16 mouse cellular contexts compared by ENCODE assay signal in the genomic region with DNA sequence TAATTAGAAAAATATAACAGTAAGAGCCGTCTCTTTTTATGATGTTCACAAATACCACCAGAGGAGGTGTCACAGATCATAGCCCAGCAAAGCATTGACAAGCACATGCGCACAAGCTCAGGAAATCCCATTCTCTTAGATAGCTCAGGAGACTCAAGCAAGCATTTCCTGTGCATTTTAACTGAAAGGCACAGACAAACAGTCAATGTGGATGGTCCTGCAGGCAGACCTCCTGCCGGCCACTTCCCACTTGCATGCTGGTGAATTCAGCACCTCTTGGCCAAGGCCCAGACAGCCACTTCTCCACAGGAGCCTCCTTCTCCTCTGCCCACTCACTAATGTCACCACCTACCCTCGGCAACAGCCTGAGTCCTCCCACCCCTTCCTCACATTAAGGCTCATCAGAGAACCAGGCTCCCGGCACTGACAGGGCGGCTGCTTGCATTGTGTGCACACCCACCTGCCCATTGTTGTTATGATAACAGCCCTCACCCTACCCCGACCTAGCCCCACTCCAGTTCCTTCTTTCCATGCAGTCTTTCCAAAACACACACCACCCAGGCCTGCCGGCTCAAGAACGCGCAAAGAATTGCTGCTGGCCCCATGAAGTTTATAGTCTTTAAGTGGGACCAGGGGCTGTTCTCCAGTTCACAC.
DNase-seq lines count a peak whose midpoint lies in the region; ATAC-seq lines count a peak whose summit lies in the region.
"Had no signal": no experiment of that assay in that cellular context is flagged by ENCODE, and none has a peak within 500 bp of the region (broad histone marks: within the 10 kb centered on the region; RNA-seq: fewer than 3 reads in every experiment).

No protein-coding gene starts in this region.

- ATAC-seq in forebrain, embryonic 12.5 days (ENCODE audit: low FRiP score): no peak
- ATAC-seq in forebrain, embryonic 13.5 days: no peak
- no peak for ATAC-seq in liver, embryonic 12.5 days
- ATAC-seq in liver, embryonic 11.5 days (replicated peaks; ENCODE audit: low FRiP score): no peak
- no peak; the same call in 1 of the 2 replicates for ATAC-seq in megakaryocyte-erythroid progenitor cell, adult 5-6 weeks (replicated peaks; ENCODE audit: low FRiP score, low TSS enrichment, poor library complexity, severe bottlenecking)
- ATAC-seq: forebrain, postnatal 0 days had no signal

- no peaks in the 10 kb centered on the region for H3K9me3 ChIP-seq in forebrain, embryonic 12.5 days
- H3K9me3 ChIP-seq in forebrain, embryonic 13.5 days (replicated peaks): no peaks in the 10 kb centered on the region
- H3K9me3 ChIP-seq in liver, embryonic 12.5 days (replicated peaks): no peaks in the 10 kb centered on the region
- no peaks in the 10 kb centered on the region for H3K9me3 ChIP-seq in liver, embryonic 11.5 days (ENCODE audit: control insufficient read depth, low read length)
- H3K9me3 ChIP-seq: neural tube, embryonic 15.5 days had no signal

- peaks cover 4% of the 10 kb centered on the region for H3K4me1 ChIP-seq in forebrain, embryonic 12.5 days
- peaks cover 10% of the 10 kb centered on the region for H3K4me1 ChIP-seq in forebrain, embryonic 13.5 days
- peaks cover 9% of the 10 kb centered on the region for H3K4me1 ChIP-seq in liver, embryonic 12.5 days
- H3K4me1 ChIP-seq in liver, embryonic 11.5 days (replicated peaks; ENCODE audit: control insufficient read depth, insufficient read depth, low read length): peaks cover 4% of the 10 kb centered on the region

- H3K27ac ChIP-seq in forebrain, embryonic 12.5 days: peak overlapping the region; percentile 13; the same call in 1 of the 2 replicates
- no peak overlapping the region for H3K27ac ChIP-seq in forebrain, embryonic 13.5 days
- H3K27ac ChIP-seq in liver, embryonic 12.5 days: 0 out of 2 replicates have a peak overlapping the region, but pooled peaks have one; percentile 33
- no peak overlapping the region for H3K27ac ChIP-seq in liver, embryonic 11.5 days (ENCODE audit: low read depth, low read length)
- H3K27ac ChIP-seq: neural tube, embryonic 15.5 days had no signal

- WGBS in forebrain, embryonic 12.5 days: 78% methylated on average over 10 of the region's 10 CpGs
- 77% methylated on average over 10 of the region's 10 CpGs for WGBS in forebrain, embryonic 13.5 days
- WGBS in liver, embryonic 12.5 days (ENCODE audit: insufficient replicate concordance): 31% methylated on average over 10 of the region's 10 CpGs
- 40% methylated on average over 10 of the region's 10 CpGs for WGBS in liver, embryonic 11.5 days

- no peak overlapping the region for H3K9ac ChIP-seq in forebrain, embryonic 12.5 days
- no peak overlapping the region for H3K9ac ChIP-seq in forebrain, embryonic 13.5 days
- no peak overlapping the region for H3K9ac ChIP-seq in liver, embryonic 12.5 days
- H3K9ac ChIP-seq in liver, embryonic 11.5 days (ENCODE audit: low read depth, low read length): no peak overlapping the region
- H3K9ac ChIP-seq: forebrain, postnatal 0 days; neural tube, embryonic 15.5 days had no signal

- no peak overlapping the region for H3K4me2 ChIP-seq in forebrain, embryonic 12.5 days
- no peak overlapping the region for H3K4me2 ChIP-seq in forebrain, embryonic 13.5 days
- H3K4me2 ChIP-seq in liver, embryonic 12.5 days: no peak overlapping the region
- H3K4me2 ChIP-seq in liver, embryonic 11.5 days: no peak overlapping the region; the same call in 1 of the 2 replicates
- H3K4me2 ChIP-seq: heart, embryonic 11.5 days; neural tube, embryonic 15.5 days had no signal

- no peaks in the 10 kb centered on the region for H3K36me3 ChIP-seq in forebrain, embryonic 12.5 days (replicated peaks)
- no peaks in the 10 kb centered on the region for H3K36me3 ChIP-seq in forebrain, embryonic 13.5 days (ENCODE audit: poor library complexity, severe bottlenecking)
- no peaks in the 10 kb centered on the region for H3K36me3 ChIP-seq in liver, embryonic 12.5 days
- no peaks in the 10 kb centered on the region for H3K36me3 ChIP-seq in liver, embryonic 11.5 days (ENCODE audit: control insufficient read depth, insufficient read depth, low read length)
- H3K36me3 ChIP-seq: neural tube, embryonic 15.5 days had no signal

- peaks cover 11% of the 10 kb centered on the region; the same call in 1 of the 2 replicates for H3K27me3 ChIP-seq in forebrain, embryonic 12.5 days
- H3K27me3 ChIP-seq in forebrain, embryonic 13.5 days: no peaks in the 10 kb centered on the region
- H3K27me3 ChIP-seq in liver, embryonic 12.5 days (replicated peaks): no peaks in the 10 kb centered on the region
- H3K27me3 ChIP-seq in liver, embryonic 11.5 days (replicated peaks; ENCODE audit: control insufficient read depth, insufficient read depth, low read length): no peaks in the 10 kb centered on the region
- H3K27me3 ChIP-seq: neural tube, embryonic 15.5 days had no signal

- no peak overlapping the region for H3K4me3 ChIP-seq in forebrain, embryonic 12.5 days (replicated peaks)
- H3K4me3 ChIP-seq in forebrain, embryonic 13.5 days: no peak overlapping the region
- no peak overlapping the region for H3K4me3 ChIP-seq in liver, embryonic 12.5 days
- no peak overlapping the region for H3K4me3 ChIP-seq in liver, embryonic 11.5 days (ENCODE audit: low read depth, low read length)
- H3K4me3 ChIP-seq: neural tube, embryonic 15.5 days had no signal

- no peak for DNase-seq in liver, embryonic 11.5 days (ENCODE audit: low spot score)
- DNase-seq in c-Kit-positive CD71-negative TER-119-negative erythroid progenitor cells, embryonic 14.5 days (ENCODE audit: low read depth): peak; percentile 6
- peak; percentile 34 for DNase-seq in thymus, postnatal 14 days
- DNase-seq in layer of hippocampus, postnatal 14 days (ENCODE audit: low spot score in 2 of 2): no peak
- DNase-seq: cerebellum, adult 18-20 months; forebrain, postnatal 0 days; gastrocnemius, postnatal 14 days; kidney, postnatal 10 days; layer of hippocampus, adult 9-11 months; lung, postnatal 14 days had no signal

Comparison
In these comparisons a context has a peak if more than half of its experiments do, and no peak if none do; other contexts are left out.
1. H3K27ac ChIP-seq: peak in forebrain, embryonic 12.5 days (single experiment) and liver, embryonic 12.5 days (single experiment); none in forebrain, embryonic 13.5 days (single experiment) and liver, embryonic 11.5 days (single experiment).
2. DNase-seq: peak in c-Kit-positive CD71-negative TER-119-negative erythroid progenitor cells, embryonic 14.5 days (single experiment) and thymus, postnatal 14 days (single experiment); none in liver, embryonic 11.5 days (single experiment) and layer of hippocampus, postnatal 14 days (0 of 2).